Mouse (Mus musculus) heart, adult 11 months (tissue): ENCODE results near the gene Chd8.
A peak's percentile ranks its signal among the peaks of the same experiment; 100 is the strongest.

Experiments used
- DNase-seq: peaks from one replicate; pipeline ENCODE4 v3.0.0; 2022

The Chd8 gene

DNA sequence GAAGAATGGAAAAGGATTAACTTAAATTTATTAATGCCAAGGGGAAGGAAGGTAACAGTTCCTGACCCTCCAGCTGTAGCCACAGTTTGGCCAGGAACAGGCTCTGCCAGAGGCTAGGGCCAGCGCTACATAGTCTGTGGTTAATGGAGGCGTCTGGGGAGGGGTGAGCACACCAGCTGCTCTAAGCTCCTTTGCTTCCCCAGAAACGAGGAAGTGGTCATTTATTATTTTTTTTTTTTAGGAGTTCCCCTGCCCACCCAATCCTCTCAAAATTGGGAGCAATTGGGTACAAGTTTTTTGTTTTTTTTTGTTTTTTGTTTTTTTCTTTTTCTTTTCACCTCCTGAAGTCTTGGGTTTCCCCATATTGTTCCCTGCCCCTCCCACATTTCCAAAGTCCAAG is 59.4 kb downstream of the Chd8 start:
- no peak for DNase-seq

DNA sequence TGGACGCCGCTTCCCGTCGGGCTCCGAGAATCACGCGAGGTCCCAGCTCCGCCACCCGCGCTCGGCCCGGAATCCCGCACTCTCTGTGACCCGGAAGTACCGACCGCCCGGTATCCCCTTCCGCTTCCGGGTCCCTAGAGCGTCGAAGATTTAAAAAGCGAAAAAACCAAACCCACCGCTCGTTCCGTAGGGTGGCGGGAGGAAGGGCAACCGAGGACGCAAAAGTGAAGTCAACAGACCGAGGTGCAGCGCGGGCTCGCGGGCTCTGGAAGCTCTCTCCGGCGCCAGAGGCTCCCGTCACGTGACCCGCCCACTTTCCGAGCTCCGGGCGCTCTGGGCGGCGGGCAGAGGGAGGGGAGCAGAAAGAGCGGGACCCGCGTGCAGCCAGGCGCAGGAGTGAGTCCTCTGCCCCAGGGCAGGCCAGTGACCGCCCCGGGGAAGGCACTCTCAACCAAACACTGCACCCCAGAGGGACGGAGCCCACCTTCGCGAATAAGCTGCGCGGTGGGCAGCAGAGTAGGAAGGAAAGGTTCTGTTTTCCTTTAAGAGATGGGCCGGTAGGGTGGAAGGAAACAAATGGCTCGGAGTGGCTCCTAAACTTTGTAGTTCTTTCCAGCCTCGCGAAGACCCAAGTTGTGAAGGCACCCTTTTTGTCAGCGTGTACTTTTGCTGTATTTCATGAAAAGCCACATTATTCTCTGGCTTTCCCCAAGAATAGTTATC is 60.3 kb downstream of the Chd8 start, which contains the start of gene Supt16:
Gene Supt16 (minus strand): TSS at position 261 of the 723 bp plus-strand sequence.
- peak; percentile 98 for DNase-seq

DNA sequence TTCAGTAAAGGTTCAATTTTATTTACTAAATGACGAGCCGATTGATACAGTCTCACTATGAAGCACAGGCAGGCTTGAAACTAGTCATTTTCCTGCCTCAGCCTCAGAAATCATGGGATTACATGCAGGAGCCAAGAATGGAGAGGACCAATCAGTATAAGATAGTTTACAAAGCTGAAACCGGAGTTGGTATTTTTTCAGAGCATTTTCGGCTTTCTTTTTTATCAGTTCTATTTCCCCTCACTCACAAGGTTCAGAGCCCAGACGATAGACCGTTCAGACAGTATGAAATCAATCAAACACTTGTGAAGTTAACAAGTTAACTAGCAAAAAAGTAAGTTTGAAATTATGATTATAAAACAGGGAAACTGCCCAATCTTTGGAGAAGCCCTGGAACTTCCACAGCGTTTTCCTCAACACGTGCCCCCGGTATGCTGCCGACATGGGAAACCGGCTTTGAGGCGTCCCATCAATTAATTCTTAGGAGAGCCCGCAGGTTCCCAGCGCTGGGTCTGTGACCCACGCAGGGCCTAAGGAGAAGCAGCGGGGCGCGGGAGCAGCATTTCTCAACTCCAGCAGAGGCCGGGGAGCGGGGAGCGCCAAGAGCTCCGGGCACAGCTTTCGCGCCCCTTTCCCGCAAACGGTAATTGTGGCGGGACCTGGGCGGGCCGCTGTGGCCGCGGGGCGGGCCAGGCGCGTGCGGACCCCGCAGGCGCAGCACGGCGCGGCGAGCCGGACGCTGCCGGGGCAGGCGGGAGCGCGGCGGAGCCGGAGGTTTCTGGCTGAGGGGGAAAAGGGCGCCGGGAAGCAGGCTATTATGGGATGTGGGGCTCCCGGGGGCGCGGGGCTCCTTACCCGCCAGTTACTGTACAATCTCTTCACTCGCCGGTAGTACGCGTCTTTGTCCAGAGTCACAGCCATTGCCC is 61.1 kb downstream of the Chd8 start:
- DNase-seq = no peak

DNA sequence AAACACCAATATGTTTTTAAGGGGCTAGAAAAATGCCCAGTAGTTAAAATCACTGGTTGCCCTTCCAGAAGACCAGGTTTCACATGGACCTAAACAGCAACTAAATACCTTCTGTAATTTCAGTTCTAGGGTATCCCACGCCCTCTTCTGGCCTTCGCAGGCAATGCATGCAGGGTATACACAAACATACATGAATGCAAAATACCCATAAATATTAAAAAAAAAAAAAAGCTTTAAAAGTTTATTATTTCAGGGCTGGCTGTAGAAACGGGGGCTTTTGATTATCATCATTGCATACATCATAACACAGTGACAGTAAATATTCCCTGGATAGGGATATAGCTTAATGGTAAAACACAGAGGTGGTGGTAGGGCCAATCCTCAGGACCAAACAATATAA is 61.9 kb downstream of the Chd8 start:
- DNase-seq = no peak

DNA sequence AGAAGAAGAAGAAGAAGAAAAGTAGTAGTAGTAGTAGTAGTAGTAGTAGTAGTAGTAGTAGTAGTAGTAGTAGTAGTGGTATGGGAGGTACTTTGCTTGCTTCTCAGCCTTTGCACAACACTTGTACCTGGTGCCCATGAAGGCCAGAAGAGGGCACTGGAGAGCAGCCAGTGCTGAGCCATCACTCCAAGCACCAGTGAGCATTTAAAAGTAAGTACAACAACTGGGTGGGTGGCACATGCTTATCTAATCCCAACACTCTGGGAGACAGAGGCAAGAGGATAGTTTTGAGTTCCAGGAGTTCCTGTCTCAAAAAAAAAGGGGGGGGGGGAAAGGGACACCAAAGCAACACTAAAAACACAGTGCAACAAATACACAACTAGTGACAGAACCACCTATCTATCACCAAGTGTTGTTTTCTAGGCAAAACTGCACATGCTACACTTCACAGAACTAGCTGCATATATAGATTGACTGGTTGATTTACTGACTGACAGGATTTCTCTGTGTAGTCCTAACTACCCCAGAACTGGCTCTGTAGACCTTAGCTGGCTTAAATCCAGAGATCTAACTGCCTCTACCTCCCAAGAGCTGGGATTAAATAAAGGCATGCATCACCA is 66.7 kb downstream of the Chd8 start:
- DNase-seq = no peak

DNA sequence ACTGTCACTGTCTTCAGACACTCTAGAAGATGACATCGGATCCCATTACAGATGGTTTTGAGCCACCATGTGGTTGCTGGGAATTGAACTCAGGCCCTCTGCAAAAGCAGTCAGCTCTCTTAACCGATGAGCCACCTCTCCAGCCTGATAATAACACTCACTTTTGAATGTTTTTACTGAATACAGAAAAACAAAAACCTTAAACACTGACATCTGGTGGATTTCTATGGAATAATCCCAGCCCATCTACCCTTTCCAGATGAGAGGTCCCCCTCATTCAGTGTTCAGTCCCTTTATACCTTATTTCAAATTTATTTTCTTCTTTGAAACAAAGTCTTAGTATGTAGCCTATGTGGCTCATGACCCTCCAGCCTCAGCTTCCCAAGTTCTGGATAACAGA is 68.1 kb downstream of the Chd8 start:
- no peak for DNase-seq

DNA sequence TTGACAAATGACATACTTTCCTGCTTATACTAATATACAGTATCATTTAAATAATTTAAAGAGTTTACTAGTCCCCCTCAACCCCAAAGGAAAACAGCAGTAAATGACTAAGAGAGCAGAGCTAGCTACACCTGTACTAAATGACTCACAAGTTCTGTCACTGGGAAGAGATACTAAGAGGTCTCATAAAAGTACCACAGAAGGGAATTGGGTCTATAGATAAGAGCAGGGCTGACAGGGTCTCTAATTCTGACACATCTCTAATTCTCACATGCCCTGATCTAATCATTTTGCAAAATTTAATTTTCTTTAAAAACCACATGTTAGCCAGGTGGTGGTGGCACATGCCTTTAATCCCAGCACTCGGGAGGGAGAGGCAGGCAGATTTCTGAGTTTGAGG is 68.8 kb downstream of the Chd8 start:
- no peak for DNase-seq

DNA sequence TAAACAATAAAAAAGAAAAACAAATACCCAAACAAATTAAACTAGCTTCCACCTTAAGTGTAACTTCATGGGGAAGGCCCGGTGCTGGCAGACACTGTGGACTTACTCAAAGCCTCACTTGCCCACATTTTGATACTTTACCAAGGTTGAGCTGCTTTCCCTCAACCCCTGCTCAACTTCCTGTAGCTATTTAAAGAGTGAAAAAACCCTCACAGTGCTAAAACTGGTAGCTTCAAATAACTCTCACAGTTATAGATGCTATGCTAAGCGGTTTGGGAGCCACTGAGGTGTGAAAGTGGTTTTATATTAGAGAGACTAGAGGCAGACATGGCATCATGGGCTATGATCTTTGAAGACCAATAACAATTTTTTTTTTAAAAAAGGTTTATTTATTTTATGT is 91.0 kb downstream of the Chd8 start:
- no peak for DNase-seq

DNA sequence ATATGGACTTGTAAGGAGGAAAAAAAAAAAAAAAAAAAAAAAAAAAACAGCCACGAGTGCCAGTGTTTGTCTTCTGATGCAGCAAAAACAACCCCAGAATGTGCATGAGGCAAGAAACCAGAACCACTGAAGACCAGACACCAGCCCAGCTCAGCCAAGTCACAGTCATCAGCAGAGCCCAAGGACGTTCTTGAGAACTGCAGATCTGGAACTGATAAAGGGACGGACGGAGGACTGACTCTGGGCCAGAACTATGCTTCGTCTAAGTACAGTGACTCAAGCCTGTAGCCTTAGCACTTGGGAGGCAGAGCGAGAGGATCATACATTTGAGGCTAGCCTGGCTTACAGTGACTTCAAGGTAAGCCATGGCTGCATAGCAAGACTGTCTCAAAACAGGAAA is 96.7 kb downstream of the Chd8 start:
- no peak for DNase-seq

DNA sequence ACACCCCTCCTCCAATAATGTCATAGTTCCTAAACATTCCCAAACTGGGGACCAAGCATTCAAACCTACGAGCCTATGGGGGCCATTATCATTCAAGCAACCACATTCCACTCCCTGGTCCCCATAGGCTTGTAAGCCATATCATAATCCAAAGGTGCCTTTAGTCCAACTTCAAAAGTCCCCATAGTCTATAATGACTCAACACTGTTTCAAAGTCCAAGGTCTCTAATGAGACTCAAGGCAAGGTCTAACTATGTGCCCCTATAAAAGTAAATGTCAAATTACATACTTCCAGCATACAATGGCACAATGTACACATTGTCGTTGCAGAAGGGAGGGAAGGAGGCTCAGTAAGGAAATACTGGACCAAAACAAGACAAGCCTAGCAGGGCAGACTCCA is 102.6 kb downstream of the Chd8 start:
- no peak for DNase-seq

DNA sequence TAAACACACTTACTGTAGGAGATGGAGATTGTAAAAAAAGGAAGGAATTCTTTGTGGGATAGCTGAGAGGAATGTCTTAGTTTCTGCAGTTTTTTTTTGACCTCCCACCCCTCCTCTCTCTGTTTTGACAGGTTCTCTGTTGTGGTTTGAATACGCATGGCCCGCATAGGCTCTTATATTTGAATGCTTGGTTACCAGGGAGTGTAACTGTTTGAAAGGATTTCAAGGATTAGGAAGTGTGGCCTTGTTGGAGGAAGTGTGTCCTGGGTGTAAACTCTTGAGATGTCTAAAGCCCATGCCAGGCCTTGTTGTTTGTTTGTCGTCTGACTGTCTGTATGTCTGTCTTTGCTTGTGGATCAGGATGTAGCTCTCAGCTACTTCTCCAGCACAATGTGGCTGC is 105.0 kb downstream of the Chd8 start:
- no peak for DNase-seq

DNA sequence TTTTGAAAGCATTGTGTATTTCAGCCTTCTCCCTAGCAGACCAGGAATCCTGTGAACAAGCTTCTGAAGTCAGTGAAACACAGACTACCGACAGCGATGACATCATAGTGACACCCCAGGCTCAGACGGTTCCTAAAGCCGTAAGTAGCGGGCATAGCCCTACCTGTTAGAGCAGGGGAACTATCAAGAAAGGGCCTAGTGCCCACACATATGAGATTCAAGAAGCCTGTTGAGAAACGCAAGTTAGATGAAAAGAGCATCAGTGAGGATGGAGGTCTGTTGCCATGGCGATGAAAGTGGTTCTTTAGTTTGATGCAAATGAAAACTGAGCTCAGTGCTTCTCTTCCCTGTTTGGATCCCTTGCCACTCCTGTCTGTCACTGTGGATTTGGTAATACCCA is 105.4 kb downstream of the Chd8 start:
- DNase-seq = no peak

DNA sequence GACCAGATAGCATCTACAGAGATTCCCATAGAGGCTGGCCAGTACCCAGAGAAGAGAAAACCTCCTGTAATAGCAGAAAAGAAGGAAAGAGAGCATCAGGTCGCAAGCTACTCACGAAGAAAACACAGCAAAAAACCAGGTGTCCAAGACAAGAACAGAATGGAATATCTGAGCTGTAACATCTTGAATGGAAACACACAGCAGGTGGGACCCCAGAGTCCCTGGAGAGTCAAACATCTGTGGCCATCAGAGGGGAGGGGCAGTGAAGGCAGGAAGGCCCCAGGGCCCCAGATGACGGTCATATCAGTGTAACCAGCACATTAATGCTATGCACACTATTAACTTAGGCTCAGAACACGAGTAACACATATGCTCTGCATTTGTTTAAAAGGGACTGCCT is 107.7 kb downstream of the Chd8 start:
- no peak for DNase-seq
